Mouse (Mus musculus): ENCODE measurements around the gene Wars2.

GRCm38 (mm10) chr3:99281453-99281852 is 140.6 kb downstream of the Wars2 start:
- TF ChIP-seq CTCF (IDR thresholded peaks at IDR 0.05; ENCODE audit: borderline replicate concordance, insufficient read depth, low read length) (no peak), POLR2A (IDR thresholded peaks at IDR 0.05; ENCODE audit: low read depth, low read length) (no peak)
